Comparison of ENCODE assay signal across 8 mouse cellular contexts in the genomic region with DNA sequence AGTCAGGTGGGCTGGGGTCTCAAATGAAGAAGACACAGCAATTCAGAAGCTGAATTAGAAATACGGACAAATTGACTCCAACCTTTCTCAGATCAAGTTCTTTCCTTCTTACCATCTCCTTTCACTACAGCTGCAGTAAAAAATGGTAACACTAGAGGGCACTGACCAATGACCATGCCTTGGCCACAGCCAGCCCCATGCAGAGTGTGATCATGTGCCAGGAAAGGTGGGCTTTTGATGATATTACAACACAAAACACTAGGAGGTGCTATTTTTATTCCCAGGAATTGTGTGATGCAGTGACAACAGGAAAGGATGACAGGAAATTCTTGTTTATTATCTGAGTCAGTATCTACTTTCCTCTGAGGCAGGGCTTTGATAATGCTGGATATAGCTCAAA. TPM values are rescaled to one million over a fixed set of nuclear protein-coding genes. Genes with fewer than 3 reads are reported as not detected.
DNase-seq lines count a peak whose midpoint lies in the region; ATAC-seq lines count a peak whose summit lies in the region.

No protein-coding gene starts in this region.

- DNase-seq in left cerebral cortex, postnatal 4 days: peak; percentile 4
- no peak for DNase-seq in left cerebral cortex, postnatal 36 days (ENCODE audit: low spot score in 2 of 2)
- peak; percentile 50 for DNase-seq in R1 (ENCODE audit: low read depth, low spot score)
- DNase-seq in lung, postnatal 36 days: peak; percentile 79
- DNase-seq in layer of hippocampus, adult 9-10 months (ENCODE audit: low spot score): no peak
- no peak for DNase-seq in cerebellum, adult 9-11 months

- intact Hi-C loops in left cerebral cortex, postnatal 4 days (cut with DNase I): no loop called here
- intact Hi-C loops in left cerebral cortex, postnatal 36 days (cut with DNase I): no loop called here

- ATAC-seq in erythroid progenitor cell, adult 5-6 weeks (replicated peaks; ENCODE audit: low FRiP score, poor library complexity, severe bottlenecking): peak; percentile 85
- ATAC-seq in frontal cortex, adult (ENCODE audit: low TSS enrichment): no peak

RNA-seq across cellular contexts. Expression of a gene that starts 11.6 kb away (rescaled TPM):
- not detected for total RNA-seq in left cerebral cortex, postnatal 4 days (2021)
- total RNA-seq in left cerebral cortex, postnatal 36 days (2021): not detected
- 21.4 and 26.3 TPM in 2 replicates for total RNA-seq in erythroid progenitor cell, adult 5-6 weeks (2015; ENCODE audit: low replicate concordance)
- total RNA-seq in erythroid progenitor cell, adult 5-6 weeks (2017; ENCODE audit: low replicate concordance): 14.7 and 15.8 TPM in 2 replicates

RNA-seq across cellular contexts. Expression of a gene that starts 55.1 kb away (rescaled TPM):
- not detected for total RNA-seq in left cerebral cortex, postnatal 4 days (2021)
- total RNA-seq in left cerebral cortex, postnatal 36 days (2021): not detected
- total RNA-seq in erythroid progenitor cell, adult 5-6 weeks (2015; ENCODE audit: low replicate concordance): 6.7 TPM in 1 of 2 replicates, not detected in the other
- 1.0 TPM in 1 of 2 replicates, not detected in the other for total RNA-seq in erythroid progenitor cell, adult 5-6 weeks (2017; ENCODE audit: low replicate concordance)

Comparison
In these comparisons a context has a peak if more than half of its experiments do, and no peak if none do; other contexts are left out.
1. DNase-seq: peak in left cerebral cortex, postnatal 4 days (single experiment), R1 (single experiment) and lung, postnatal 36 days (single experiment); none in left cerebral cortex, postnatal 36 days (0 of 2), layer of hippocampus, adult 9-10 months (single experiment) and cerebellum, adult 9-11 months (single experiment).
2. RNA of a gene that starts 11.6 kb away (total RNA-seq): 14.7 to 26.3 TPM in erythroid progenitor cell, adult 5-6 weeks; not detected in left cerebral cortex, postnatal 4 days and not detected in left cerebral cortex, postnatal 36 days; every median in the first group is over 10 times any median in the second.